Mouse (Mus musculus): ENCODE measurements at regions not wholly inside any gene's neighbourhood (a gene's known extent, or its start where the extent isn't known, plus 50 kb on each side); places are given as distances from the start of the nearest gene placed in this dataset.

DNA sequence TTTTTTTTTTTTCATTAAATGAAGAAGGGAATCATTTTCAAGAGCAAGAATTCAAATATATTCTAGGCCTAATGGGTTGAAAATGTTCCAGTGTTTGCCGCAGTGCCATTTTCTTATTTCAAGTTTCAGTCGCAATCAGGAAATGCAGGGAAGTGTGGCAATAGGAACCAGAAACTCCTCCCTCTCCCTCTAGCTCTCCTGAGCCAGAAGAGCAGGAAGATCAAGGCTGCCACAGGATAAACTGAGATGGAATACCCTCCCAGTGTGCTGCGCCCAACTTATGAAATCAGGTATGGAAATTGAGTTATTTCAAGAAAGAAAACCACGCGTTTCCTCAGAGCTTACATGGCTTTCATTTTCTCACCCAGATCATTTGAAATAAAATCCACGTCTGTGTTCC, 460.8 kb upstream of the Plxna2 start:
- no peaks in the 10 kb centered on the region for H3K4me1 ChIP-seq (ENCODE audit: control insufficient read depth, insufficient read depth, low read length)
- H3K27ac ChIP-seq (ENCODE audit: insufficient read depth, low read length), result no peak overlapping the region
- 98% methylated on average over 6 of the region's 6 CpGs for WGBS
- DNase-seq, result no peak
- H3K4me3 ChIP-seq (replicated peaks; ENCODE audit: insufficient read depth, low read depth, low read length), result no peak overlapping the region
- TF ChIP-seq POLR2A (IDR thresholded peaks at IDR 0.05; ENCODE audit: borderline replicate concordance, insufficient read depth, low read length) (no peak), CTCF (IDR thresholded peaks at IDR 0.05; ENCODE audit: borderline replicate concordance, insufficient read depth, low read depth, low read length) (no peak)
- no peaks in the 10 kb centered on the region for H3K27me3 ChIP-seq (ENCODE audit: control insufficient read depth, insufficient read depth, low read length)

DNA sequence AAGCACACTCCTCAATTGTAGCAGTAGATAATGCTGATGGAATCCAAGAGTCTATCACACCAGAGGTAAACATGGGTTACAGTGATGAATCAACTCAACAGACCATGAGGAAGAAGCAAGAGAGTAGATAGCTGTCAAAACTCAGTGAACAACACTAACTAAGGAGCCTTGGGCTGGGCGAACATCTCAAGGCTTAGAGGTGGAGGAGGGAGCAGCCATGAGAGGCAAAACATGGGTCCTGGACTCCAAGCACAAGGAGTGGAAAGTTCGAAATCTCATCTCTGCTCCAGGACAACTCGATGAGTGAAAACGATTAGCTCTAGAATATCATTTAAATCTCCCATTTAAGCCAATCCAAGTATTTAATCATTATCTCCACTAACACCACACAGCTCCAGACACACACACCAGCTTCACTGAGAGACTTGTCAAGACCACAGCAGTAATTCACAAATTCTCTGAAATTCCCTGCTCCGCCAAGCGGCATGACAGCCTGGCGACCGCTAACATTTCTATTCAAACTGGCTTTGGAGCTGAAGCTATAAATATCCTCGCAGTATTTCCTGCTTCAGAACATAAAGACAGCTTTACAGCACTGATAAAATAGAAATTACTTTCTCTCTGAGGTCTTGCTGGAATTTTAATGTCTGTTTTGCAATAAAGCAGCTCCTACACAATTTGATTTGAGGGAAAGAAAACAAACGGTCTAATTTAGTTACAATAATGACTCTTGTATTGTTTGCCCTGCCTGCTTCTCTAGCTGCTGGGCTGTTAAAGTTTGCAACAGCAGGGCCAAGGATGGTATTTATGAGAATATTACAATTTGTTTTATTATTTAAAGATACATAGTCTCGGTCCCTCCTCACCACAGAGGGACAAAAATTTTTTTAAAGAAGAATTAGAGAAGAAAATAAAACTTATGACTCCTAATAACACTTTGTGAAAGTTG, 469.3 kb upstream of the Plxna2 start:
- no peak overlapping the region for H3K27ac ChIP-seq (ENCODE audit: insufficient read depth, low read length)

DNA sequence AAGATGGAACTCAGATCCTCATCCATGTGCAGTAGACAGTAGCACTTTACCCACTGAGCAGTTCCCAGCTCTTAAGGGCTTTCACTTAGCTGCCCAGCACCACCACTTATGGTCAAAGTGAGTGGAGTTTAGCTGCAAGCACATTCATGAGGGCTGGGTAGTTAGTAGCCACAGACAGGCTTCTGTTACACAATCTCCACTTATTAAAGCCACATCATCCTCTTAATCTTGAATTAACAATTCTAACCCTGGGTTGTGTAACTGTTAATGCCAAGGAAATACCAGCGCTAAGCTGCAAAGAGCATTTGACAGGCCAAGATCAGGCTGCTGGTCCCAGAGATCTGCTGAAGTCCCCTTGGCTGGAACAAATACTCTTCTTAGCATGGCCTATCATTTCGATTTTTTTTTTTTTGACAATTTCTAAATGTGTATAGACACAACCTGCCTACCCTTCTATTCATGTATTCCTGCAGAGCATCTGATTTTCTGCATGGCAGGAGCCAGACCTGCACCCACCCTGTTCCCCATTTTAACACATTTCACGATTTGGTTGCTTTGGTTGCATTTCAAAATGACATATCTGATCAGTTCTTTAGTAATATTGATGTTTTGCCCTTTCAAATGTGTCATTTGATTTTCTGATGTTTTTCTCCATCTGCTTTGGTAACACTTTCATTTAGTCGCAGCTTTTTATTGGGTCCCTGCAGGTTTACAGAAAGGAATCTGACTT, 500.2 kb upstream of the Plxna2 start:
- Histone ChIP-seq H3K4me1 (ENCODE audit: control insufficient read depth, insufficient read depth, low read length) (no peaks in the 10 kb centered on the region), H3K27me3 (ENCODE audit: control insufficient read depth, insufficient read depth, low read length) (no peaks in the 10 kb centered on the region), H3K27ac (ENCODE audit: insufficient read depth, low read length) (no peak overlapping the region), H3K4me3 (replicated peaks; ENCODE audit: insufficient read depth, low read depth, low read length) (no peak overlapping the region)
- TF ChIP-seq POLR2A (IDR thresholded peaks at IDR 0.05; ENCODE audit: borderline replicate concordance, insufficient read depth, low read length), result no peak
- TF ChIP-seq CTCF (IDR thresholded peaks at IDR 0.05; ENCODE audit: borderline replicate concordance, insufficient read depth, low read depth, low read length), result no peak
- 83% methylated on average over 4 of the region's 4 CpGs for WGBS
- DNase-seq, result no peak

More for the DNA sequence above, 469.3 kb upstream of the Plxna2 start:
- Histone ChIP-seq H3K4me3 (replicated peaks; ENCODE audit: insufficient read depth, low read depth, low read length) (no peak overlapping the region), H3K27me3 (ENCODE audit: control insufficient read depth, insufficient read depth, low read length) (no peaks in the 10 kb centered on the region), H3K4me1 (ENCODE audit: control insufficient read depth, insufficient read depth, low read length) (no peaks in the 10 kb centered on the region)
- DNase-seq, result no peak
- TF ChIP-seq CTCF (IDR thresholded peaks at IDR 0.05; ENCODE audit: borderline replicate concordance, insufficient read depth, low read depth, low read length) (no peak), POLR2A (IDR thresholded peaks at IDR 0.05; ENCODE audit: borderline replicate concordance, insufficient read depth, low read length) (no peak)
- 73% methylated on average over 11 of the region's 11 CpGs for WGBS

DNA sequence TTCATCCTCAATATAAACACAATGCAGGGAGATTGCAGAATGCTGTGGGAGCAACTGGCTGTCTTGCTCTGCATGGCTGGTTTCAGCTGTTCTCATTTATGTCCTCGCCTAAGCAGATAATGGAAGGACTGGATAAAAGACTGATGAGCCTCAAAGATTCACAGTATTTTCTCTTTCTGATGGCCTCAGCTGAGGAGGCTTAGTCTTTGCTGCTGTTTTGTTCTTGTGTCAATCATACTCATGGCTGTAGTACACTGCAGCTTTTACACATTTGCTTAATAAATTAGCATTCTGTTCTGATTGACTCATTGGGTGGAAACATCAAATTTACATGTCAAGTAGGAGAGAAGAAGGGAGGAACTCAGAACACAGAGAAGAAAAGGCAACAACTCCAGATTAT, 503.6 kb upstream of the Plxna2 start:
- WGBS, result 68% methylated on average over 1 of the region's 1 CpGs
- no peak overlapping the region for H3K4me3 ChIP-seq (replicated peaks; ENCODE audit: insufficient read depth, low read depth, low read length)
- H3K4me1 ChIP-seq (ENCODE audit: control insufficient read depth, insufficient read depth, low read length), result no peaks in the 10 kb centered on the region
- H3K27ac ChIP-seq (ENCODE audit: insufficient read depth, low read length), result no peak overlapping the region
- DNase-seq, result no peak
- no peak for TF ChIP-seq POLR2A (IDR thresholded peaks at IDR 0.05; ENCODE audit: borderline replicate concordance, insufficient read depth, low read length)
- TF ChIP-seq CTCF (IDR thresholded peaks at IDR 0.05; ENCODE audit: borderline replicate concordance, insufficient read depth, low read depth, low read length), result no peak
- no peaks in the 10 kb centered on the region for H3K27me3 ChIP-seq (ENCODE audit: control insufficient read depth, insufficient read depth, low read length)

DNA sequence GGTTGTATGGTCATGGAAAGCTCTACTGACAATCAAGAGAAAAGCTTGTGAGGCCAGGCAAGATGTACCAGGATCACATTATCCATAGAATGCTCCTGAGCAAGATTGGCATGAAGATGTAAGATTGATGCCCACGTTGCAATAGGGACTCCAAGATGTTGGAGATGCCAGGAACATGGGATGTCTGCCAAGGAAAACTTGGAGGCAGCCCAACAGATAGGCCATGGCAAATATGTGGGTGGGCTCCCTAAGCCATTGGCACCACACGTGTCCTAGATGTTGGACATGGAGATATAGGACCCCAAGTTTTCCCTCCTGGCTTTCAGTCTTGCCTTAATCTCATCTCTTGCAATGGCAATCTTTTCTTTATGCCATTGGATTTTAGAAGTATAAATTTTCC, 506.1 kb upstream of the Plxna2 start:
- no peak for TF ChIP-seq POLR2A (IDR thresholded peaks at IDR 0.05; ENCODE audit: borderline replicate concordance, insufficient read depth, low read length)
- no peak for TF ChIP-seq CTCF (IDR thresholded peaks at IDR 0.05; ENCODE audit: borderline replicate concordance, insufficient read depth, low read depth, low read length)
- DNase-seq, result no peak
- Histone ChIP-seq H3K4me3 (replicated peaks; ENCODE audit: insufficient read depth, low read depth, low read length) (no peak overlapping the region), H3K27me3 (ENCODE audit: control insufficient read depth, insufficient read depth, low read length) (no peaks in the 10 kb centered on the region), H3K4me1 (ENCODE audit: control insufficient read depth, insufficient read depth, low read length) (no peaks in the 10 kb centered on the region), H3K27ac (ENCODE audit: insufficient read depth, low read length) (no peak overlapping the region)
- WGBS, result 20% methylated on average over 2 of the region's 2 CpGs

DNA sequence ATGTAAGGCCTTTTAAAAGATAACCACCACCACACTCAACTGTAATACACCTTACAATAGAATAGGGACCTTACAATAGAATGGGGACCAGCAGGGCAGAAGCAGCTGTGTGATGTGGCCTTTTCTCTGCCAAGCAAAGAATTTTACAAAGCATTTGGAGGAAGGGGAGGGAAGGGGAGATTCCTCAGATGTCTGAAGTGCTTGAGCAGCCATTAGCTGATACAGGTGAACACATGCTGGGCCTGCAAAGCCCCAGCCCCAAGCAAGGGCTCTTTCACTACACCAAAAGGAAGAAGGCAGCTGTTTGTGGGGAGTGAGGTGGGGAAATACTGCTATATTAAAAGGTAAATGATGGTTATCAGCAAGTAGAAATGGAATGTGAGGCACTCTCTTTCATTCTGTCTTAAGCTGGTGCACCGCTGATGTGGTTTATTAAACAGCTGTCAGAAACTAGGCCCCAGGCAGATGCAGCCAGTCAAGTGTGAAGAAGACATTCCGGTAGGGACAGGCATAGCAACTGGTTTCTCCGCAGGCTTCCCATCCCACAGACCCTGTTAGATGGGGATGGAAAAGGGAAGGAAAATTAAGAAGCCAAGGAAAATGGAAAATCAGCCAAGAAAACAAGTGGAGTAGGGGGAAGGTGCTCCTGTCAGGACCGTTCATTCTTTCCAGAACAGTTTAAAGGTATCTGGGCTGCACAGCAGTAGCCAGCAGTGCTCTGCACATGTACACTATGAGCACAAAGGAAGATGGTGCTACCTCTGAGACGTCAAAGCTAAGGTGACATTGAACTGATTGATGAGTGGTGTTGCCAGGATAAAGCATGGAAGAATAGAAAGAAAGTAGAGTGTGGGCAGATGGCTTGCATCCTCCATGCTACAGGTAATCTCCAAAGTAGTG, 508.6 kb upstream of the Plxna2 start:
- H3K4me3 ChIP-seq (replicated peaks; ENCODE audit: insufficient read depth, low read depth, low read length), result no peak overlapping the region
- H3K27ac ChIP-seq (ENCODE audit: insufficient read depth, low read length), result no peak overlapping the region
- H3K27me3 ChIP-seq (ENCODE audit: control insufficient read depth, insufficient read depth, low read length), result no peaks in the 10 kb centered on the region
- WGBS, result 64% methylated on average over 5 of the region's 5 CpGs
- TF ChIP-seq POLR2A (IDR thresholded peaks at IDR 0.05; ENCODE audit: borderline replicate concordance, insufficient read depth, low read length) (no peak), CTCF (IDR thresholded peaks at IDR 0.05; ENCODE audit: borderline replicate concordance, insufficient read depth, low read depth, low read length) (no peak)
- DNase-seq, result no peak
- H3K4me1 ChIP-seq (ENCODE audit: control insufficient read depth, insufficient read depth, low read length), result no peaks in the 10 kb centered on the region

DNA sequence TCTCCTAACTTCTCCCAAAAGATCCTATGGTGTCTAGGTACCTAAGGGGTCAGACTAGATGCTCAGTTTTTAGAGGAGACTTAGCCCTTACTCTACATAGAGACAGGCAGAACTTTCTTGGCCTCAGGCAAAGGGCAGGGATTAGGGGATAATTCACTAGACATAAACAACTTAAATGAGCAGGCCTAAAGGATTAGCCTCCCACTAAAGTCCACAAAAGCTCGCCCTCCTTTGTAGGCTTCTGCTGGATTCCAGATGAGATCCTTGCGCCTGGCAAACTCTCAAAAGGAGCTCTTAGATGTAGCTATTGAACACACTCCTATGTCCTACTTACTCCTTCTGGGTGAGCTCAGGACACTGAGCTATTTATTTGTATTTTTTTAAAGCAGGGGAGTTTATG, 509.9 kb upstream of the Plxna2 start:
- TF ChIP-seq CTCF (IDR thresholded peaks at IDR 0.05; ENCODE audit: borderline replicate concordance, insufficient read depth, low read depth, low read length), result no peak
- TF ChIP-seq POLR2A (IDR thresholded peaks at IDR 0.05; ENCODE audit: borderline replicate concordance, insufficient read depth, low read length), result no peak
- WGBS, result 91% methylated on average over 2 of the region's 2 CpGs
- DNase-seq, result no peak
- H3K27ac ChIP-seq (ENCODE audit: insufficient read depth, low read length), result no peak overlapping the region
- no peaks in the 10 kb centered on the region for H3K4me1 ChIP-seq (ENCODE audit: control insufficient read depth, insufficient read depth, low read length)
- no peaks in the 10 kb centered on the region for H3K27me3 ChIP-seq (ENCODE audit: control insufficient read depth, insufficient read depth, low read length)
- H3K4me3 ChIP-seq (replicated peaks; ENCODE audit: insufficient read depth, low read depth, low read length), result no peak overlapping the region
